Comparison of ENCODE assay signal across 28 mouse cellular contexts in genomic region chr12:75386731-75387130, GRCm38 (mm10). TPM values are rescaled to one million over a fixed set of nuclear protein-coding genes. Genes with fewer than 3 reads are reported as not detected.
"Had no signal": no experiment of that assay in that cellular context is flagged by ENCODE, and none has a peak within 500 bp of the region (broad histone marks: within the 10 kb centered on the region; RNA-seq: fewer than 3 reads in every experiment).

No protein-coding gene starts in this region.

- H3K27me3 ChIP-seq: liver, embryonic 13.5 days; midbrain, embryonic 12.5 days; midbrain, embryonic 15.5 days; neural tube, embryonic 13.5 days; stomach, embryonic 15.5 days had no signal

- H3K9ac ChIP-seq: liver, embryonic 13.5 days; midbrain, embryonic 12.5 days; midbrain, embryonic 15.5 days; neural tube, embryonic 13.5 days; stomach, embryonic 15.5 days had no signal

- H3K4me3 ChIP-seq: layer of hippocampus, adult 2 months; liver, embryonic 13.5 days; midbrain, embryonic 12.5 days; midbrain, embryonic 15.5 days; myocyte; neural tube, embryonic 13.5 days; stomach, embryonic 15.5 days had no signal

- H3K27ac ChIP-seq: kidney, postnatal 0 days; layer of hippocampus, adult 2 months; liver, embryonic 13.5 days; macrophage; midbrain, embryonic 12.5 days; midbrain, embryonic 15.5 days; neural tube, embryonic 13.5 days; stomach, embryonic 15.5 days had no signal

- H3K36me3 ChIP-seq: liver, embryonic 13.5 days; midbrain, embryonic 12.5 days; midbrain, embryonic 15.5 days; neural tube, embryonic 13.5 days; stomach, embryonic 15.5 days had no signal

- DNase-seq: kidney, adult 2 months; kidney, postnatal 25 days; layer of hippocampus, adult 9-11 months; liver, embryonic 13.5 days; lung, adult 2 months; retina, postnatal 1 day; right cerebral cortex, postnatal 25 days; spleen, adult 18-20 months; thymus, adult 2 months; thymus, postnatal 14 days had no signal

- H3K4me2 ChIP-seq: liver, embryonic 13.5 days; midbrain, embryonic 12.5 days; midbrain, embryonic 15.5 days; neural tube, embryonic 13.5 days; stomach, embryonic 15.5 days had no signal

- ATAC-seq: midbrain, embryonic 15.5 days had no signal

- H3K9me3 ChIP-seq: liver, embryonic 13.5 days; midbrain, embryonic 12.5 days; midbrain, embryonic 15.5 days; neural tube, embryonic 13.5 days; stomach, embryonic 15.5 days had no signal

- H3K4me1 ChIP-seq: liver, embryonic 13.5 days; midbrain, embryonic 12.5 days; stomach, embryonic 15.5 days had no signal

RNA-seq across cellular contexts. Expression of gene Gphb5, which starts 29.9 kb away (rescaled TPM):
- total RNA-seq: layer of hippocampus, adult 2 months; layer of hippocampus, postnatal 25 days; left cerebral cortex, adult 18-20 months; left cerebral cortex, postnatal 25 days; liver, adult 2 months; megakaryocyte, adult 5-6 weeks; neutrophil, adult 5-6 weeks had no signal
- polyA plus RNA-seq: kidney, adult 2 months; kidney, embryonic 14.5 days; kidney, postnatal 0 days; large intestine, adult 2 months; limb, embryonic 14.5 days; liver, adult 2 months; liver, embryonic 13.5 days; liver, embryonic 16.5 days; lung, adult 2 months; macrophage; midbrain, embryonic 15.5 days; myocyte; neural tube, embryonic 13.5 days; stomach, embryonic 15.5 days had no signal
